Mouse (Mus musculus) erythroblast, embryonic 14.5 days (primary cell): ENCODE data around the gene Lrrc57. TPM values are rescaled to one million over a fixed set of nuclear protein-coding genes. Genes with fewer than 3 reads are reported as not detected.

Source experiments
- H3K27me3 ChIP-seq: 2 replicates; pipeline ENCODE4 v1.6.1; 2012; ENCODE audit warnings: inconsistent platforms; ENCODE audit not compliant: control insufficient read depth
- H3K36me3 ChIP-seq: 2 replicates; pipeline ENCODE4 v1.6.1; 2012; ENCODE audit warnings: mild to moderate bottlenecking, inconsistent platforms; ENCODE audit not compliant: control insufficient read depth
- H3K4me1 ChIP-seq: 2 replicates; pipeline ENCODE4 v1.6.1; 2012; ENCODE audit warnings: inconsistent platforms; ENCODE audit not compliant: control insufficient read depth
- H3K4me3 ChIP-seq: replicated peaks from 2 replicates; pipeline ENCODE3; 2012; ENCODE audit warnings: moderate library complexity, mild to moderate bottlenecking, inconsistent platforms
- H3K9me3 ChIP-seq: 2 replicates; pipeline ENCODE4 v1.6.1; 2012; ENCODE audit warnings: low read length, inconsistent platforms, mixed read lengths; ENCODE audit not compliant: control insufficient read depth
- GATA1 ChIP-seq: IDR thresholded peaks from 2 replicates; pipeline ENCODE4 v1.6.1; 2012; ENCODE audit warnings: low read length, inconsistent platforms, mixed read lengths
- TAL1 ChIP-seq: IDR thresholded peaks from 3 replicates; pipeline ENCODE4 v1.6.1; 2012; ENCODE audit warnings: low read length, inconsistent platforms, mixed read lengths
- polyA plus RNA-seq: library from polyadenylated mRNA; stranded (reverse); fragments of >175 nt; gene quantifications from 2 replicates; pipeline ENCODE4 v1.2.3, GENCODE M21; 2012

Lrrc57 gene
- polyA plus RNA-seq, 1 experiment, result 0.71 TPM

DNA sequence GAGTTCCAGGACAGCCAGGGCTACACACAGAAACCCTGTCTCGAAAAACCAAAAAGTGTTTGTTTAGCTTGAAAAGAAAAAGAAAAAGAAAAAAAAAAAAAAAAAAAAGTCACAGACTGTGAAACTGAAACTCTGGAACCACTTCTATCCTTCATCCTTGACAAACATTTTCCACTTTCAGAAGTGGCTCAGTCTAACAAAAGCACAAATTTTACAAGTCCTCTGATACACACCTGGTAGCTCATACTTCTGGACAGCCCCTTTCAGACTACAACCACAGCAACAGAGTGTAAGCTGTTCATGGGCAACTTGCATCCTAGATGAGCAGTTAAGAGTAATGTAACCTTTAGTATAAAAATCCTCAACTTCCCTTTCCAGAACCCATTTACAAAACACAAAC lies 47.8 kb downstream of the Lrrc57 start:
- no peaks in the 10 kb centered on the region for H3K9me3 ChIP-seq
- TF ChIP-seq TAL1 (no peak), GATA1 (no peak)
- H3K4me3 ChIP-seq, result no peak overlapping the region
- H3K27me3 ChIP-seq, result no peaks in the 10 kb centered on the region
- peaks cover 2% of the 10 kb centered on the region; the same call in 1 of the 2 replicates for H3K36me3 ChIP-seq
- peaks cover 36% of the 10 kb centered on the region for H3K4me1 ChIP-seq

DNA sequence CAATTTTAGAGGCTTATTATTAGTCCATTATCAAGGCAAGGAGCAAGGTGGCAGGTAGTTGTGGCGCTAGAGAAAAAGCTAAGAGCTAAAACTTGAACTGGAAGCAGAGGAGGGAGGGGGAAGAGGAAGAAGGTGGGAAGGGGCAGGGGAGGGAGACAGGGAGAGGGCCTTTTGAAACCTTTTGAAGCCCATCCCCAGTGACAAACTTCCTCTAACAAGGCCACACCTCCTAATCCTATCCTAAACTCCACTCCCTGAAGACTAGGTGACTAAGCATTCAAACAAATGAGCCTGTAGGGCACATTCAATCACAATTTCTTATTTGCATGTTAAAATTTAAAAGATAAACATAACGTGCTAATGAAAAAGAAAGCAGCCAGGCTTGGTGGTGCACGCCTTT lies 50.5 kb downstream of the Lrrc57 start:
- H3K27me3 ChIP-seq, result no peaks in the 10 kb centered on the region
- peaks cover 16% of the 10 kb centered on the region for H3K36me3 ChIP-seq
- H3K9me3 ChIP-seq, result peaks cover 2% of the 10 kb centered on the region; the same call in 1 of the 2 replicates
- TF ChIP-seq GATA1 (no peak), TAL1 (no peak)
- no peak overlapping the region for H3K4me3 ChIP-seq
- H3K4me1 ChIP-seq, result peaks cover 33% of the 10 kb centered on the region

DNA sequence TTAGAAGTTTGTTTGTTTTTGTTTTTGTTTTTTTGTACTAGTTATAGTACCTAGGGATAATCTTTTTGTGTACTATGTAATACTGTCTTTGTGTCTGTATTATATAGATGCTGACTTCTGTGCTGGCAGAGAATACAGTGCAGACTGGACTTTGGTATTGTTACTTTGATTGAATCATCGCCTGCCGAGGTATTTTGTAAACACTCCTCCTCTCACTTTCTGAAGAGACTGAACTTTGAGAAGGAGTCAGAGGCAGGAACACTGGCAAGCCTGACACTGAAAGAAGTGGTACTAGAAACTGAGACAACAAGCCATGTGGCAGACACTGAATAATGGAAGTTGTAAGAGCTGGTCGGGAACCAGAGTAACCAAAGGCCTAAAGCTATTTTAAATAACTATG lies 52.5 kb downstream of the Lrrc57 start:
- H3K36me3 ChIP-seq, result peaks cover 27% of the 10 kb centered on the region

More for the DNA sequence above, 52.5 kb downstream of the Lrrc57 start:
- no peak overlapping the region for H3K4me3 ChIP-seq
- no peaks in the 10 kb centered on the region for H3K27me3 ChIP-seq
- no peak for TF ChIP-seq GATA1
- no peak for TF ChIP-seq TAL1
- peaks cover 2% of the 10 kb centered on the region; the same call in 1 of the 2 replicates for H3K9me3 ChIP-seq
- peaks cover 23% of the 10 kb centered on the region for H3K4me1 ChIP-seq

Other genes starting within 250 kb of the Lrrc57 start
- 0.06 and 0.08 TPM in 2 replicates for gene Ganc, start 205.6 kb downstream of the Lrrc57 start, polyA plus RNA-seq
- gene Tmem87a, start 205.4 kb downstream of the Lrrc57 start, polyA plus RNA-seq, result 0.14 and 0.19 TPM in 2 replicates
- not detected in 2 replicates for gene Capn3, start 153.5 kb downstream of the Lrrc57 start, polyA plus RNA-seq
- gene Zfp106, start 45.7 kb downstream of the Lrrc57 start, polyA plus RNA-seq, result 0.30 and 0.44 TPM in 2 replicates
- gene Snap23, start 41.8 kb downstream of the Lrrc57 start, polyA plus RNA-seq, result 0.42 and 0.89 TPM in 2 replicates
- gene Haus2, start 137 bp downstream of the Lrrc57 start, polyA plus RNA-seq, result 0.15 and 0.17 TPM in 2 replicates
- gene Stard9, start 19.6 kb upstream of the Lrrc57 start, polyA plus RNA-seq, result 0.04 and 0.12 TPM in 2 replicates
- gene Cdan1, start 240.6 kb upstream of the Lrrc57 start, polyA plus RNA-seq, result 3.4 and 4.8 TPM in 2 replicates
- gene Ttbk2, start 241.1 kb upstream of the Lrrc57 start, polyA plus RNA-seq, result 0.06 and 0.16 TPM in 2 replicates